Mouse (Mus musculus) stomach, embryonic 16.5 days (tissue): ENCODE results near the gene Kctd18. TPM values are rescaled to one million over a fixed set of nuclear protein-coding genes. Genes with fewer than 3 reads are reported as not detected.
A peak's percentile ranks its signal among the peaks of the same experiment; 100 is the strongest.

Experiments used
- ATAC-seq: fragments of 200-750 bp; cut with Nextera tagmentation; 2 replicates; pipeline ENCODE4 v1.8.0; 2017; ENCODE audit warnings: moderate number of reproducible peaks, moderate TSS enrichment; ENCODE audit not compliant: insufficient read depth, low FRiP score
- H3K27ac ChIP-seq: fragments of 300-500 bp; sonication (generic); 2 replicates; pipeline ENCODE4 v1.5.1; 2014; ENCODE audit warnings: low read length
- H3K27me3 ChIP-seq: fragments of 300-500 bp; sonication (generic); 2 replicates; pipeline ENCODE4 v1.6.1; 2014; ENCODE audit warnings: low read length, control low read depth, mixed read lengths; ENCODE audit not compliant: control insufficient read depth, insufficient read depth
- H3K36me3 ChIP-seq: fragments of 300-500 bp; sonication (generic); 2 replicates; pipeline ENCODE4 v1.6.1; 2014; ENCODE audit warnings: low read length; ENCODE audit not compliant: control insufficient read depth, insufficient read depth
- H3K4me1 ChIP-seq: fragments of 300-500 bp; sonication (generic); 2 replicates; pipeline ENCODE4 v1.6.1; 2014; ENCODE audit warnings: low read length, control low read depth, mixed read lengths; ENCODE audit not compliant: control insufficient read depth, insufficient read depth
- H3K4me2 ChIP-seq: fragments of 300-500 bp; sonication (generic); 2 replicates; pipeline ENCODE4 v1.6.1; 2014; ENCODE audit warnings: low read depth, low read length, mixed read lengths
- H3K4me3 ChIP-seq: fragments of 300-500 bp; sonication (generic); replicated peaks from 2 replicates; pipeline ENCODE4 v1.5.1; 2014; ENCODE audit warnings: mild to moderate bottlenecking, low read length
- H3K9ac ChIP-seq: fragments of 300-500 bp; sonication (generic); 2 replicates; pipeline ENCODE4 v1.6.1; 2014; ENCODE audit warnings: low read length
- H3K9me3 ChIP-seq: fragments of 300-500 bp; sonication (generic); replicated peaks from 2 replicates; pipeline ENCODE4 v1.6.1; 2016; ENCODE audit warnings: low read length, control low read depth; ENCODE audit not compliant: control insufficient read depth
- WGBS: fragments of 180-500 bp; shearing (Covaris S2); extraction: QIAGEN DNeasy Blood & Tissue Kit; methylation state at CpG from one replicate; pipeline ENCODE4 v1.1.7; 2014; 5-methylcytosine and 5-hydroxymethylcytosine counted together
- polyA plus RNA-seq: library from polyadenylated mRNA; unstranded; fragments of >200 nt; fragmentation: Nextera tagmentation; extraction: Ambion mirVana; gene quantifications from 2 replicates; pipeline ENCODE4 v1.2.1, GENCODE M21; 2015

Kctd18 gene
- polyA plus RNA-seq, 1 experiment from 2014 or later, result 14.7 TPM

DNA sequence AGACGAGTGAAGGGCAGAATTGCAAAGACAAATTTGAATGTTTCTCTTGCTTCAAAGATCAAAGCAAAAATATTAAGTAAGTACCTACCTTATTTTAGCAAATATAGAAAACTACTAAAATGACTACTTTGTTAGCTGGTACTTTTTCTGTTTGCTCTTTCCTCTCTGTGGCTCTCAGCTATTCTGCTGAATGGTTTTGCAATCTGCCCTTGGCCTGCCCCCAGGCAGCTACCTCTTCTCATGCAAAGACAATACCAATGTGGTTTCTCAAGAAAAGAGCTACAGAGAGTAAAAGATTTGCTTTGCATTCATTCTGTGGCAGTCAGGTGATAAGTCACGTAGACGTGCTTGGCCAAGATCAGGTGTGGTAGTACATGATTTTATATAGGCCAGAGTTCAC is 20.6 kb downstream of the Kctd18 start:
- Histone ChIP-seq H3K36me3 (no peaks in the 10 kb centered on the region), H3K27ac (no peak overlapping the region), H3K9me3 (no peaks in the 10 kb centered on the region), H3K27me3 (no peaks in the 10 kb centered on the region), H3K4me3 (no peak overlapping the region), H3K9ac (no peak overlapping the region), H3K4me2 (no peak overlapping the region), H3K4me1 (peaks cover 16% of the 10 kb centered on the region)
- WGBS, result 81% methylated on average over 3 of the region's 3 CpGs
- no peak for ATAC-seq

GRCm38 (mm10) chr1:57996133-57996615 is 22.6 kb downstream of the Kctd18 start:
- Histone ChIP-seq H3K27ac (peak overlapping the region; percentile 7; the same call in 1 of the 2 replicates), H3K9ac (peak overlapping the region; percentile 82), H3K36me3 (no peaks in the 10 kb centered on the region), H3K9me3 (no peaks in the 10 kb centered on the region), H3K4me2 (peak overlapping the region; percentile 78), H3K4me1 (peaks cover 16% of the 10 kb centered on the region), H3K4me3 (peak overlapping the region; percentile 63), H3K27me3 (no peaks in the 10 kb centered on the region)
- under 1% methylated on average over 29 of the region's 29 CpGs for WGBS
- peak; percentile 48; the same call in 1 of the 2 replicates for ATAC-seq

GRCm38 (mm10) chr1:57995432-57996132 is 23.2 kb downstream of the Kctd18 start, which contains the start of gene Sgo2a:
Gene Sgo2a (plus strand): TSS chr1:57995971.
- no peaks in the 10 kb centered on the region for H3K36me3 ChIP-seq
- peak within 1 kb of the TSS; percentile 53 for H3K27ac ChIP-seq
- H3K9ac ChIP-seq, result peak within 1 kb of the TSS; percentile 82
- H3K9me3 ChIP-seq, result no peaks in the 10 kb centered on the region
- H3K27me3 ChIP-seq, result no peaks in the 10 kb centered on the region
- H3K4me2 ChIP-seq, result peak within 1 kb of the TSS; percentile 78
- H3K4me1 ChIP-seq, result peaks cover 16% of the 10 kb centered on the region
- peak; percentile 97 for ATAC-seq
- WGBS, result 6% methylated on average over 30 of the region's 30 CpGs
- H3K4me3 ChIP-seq, result peak within 1 kb of the TSS; percentile 63

- Histone ChIP-seq H3K9me3 (no peaks in the 10 kb centered on the region), H3K27ac (no peak overlapping the region), H3K27me3 (no peaks in the 10 kb centered on the region), H3K4me3 (no peak overlapping the region), H3K4me2 (no peak overlapping the region), H3K9ac (no peak overlapping the region), H3K36me3 (no peaks in the 10 kb centered on the region), H3K4me1 (no peaks in the 10 kb centered on the region; the same call in 1 of the 2 replicates)
- no peak for ATAC-seq
- 78% methylated on average over 2 of the region's 2 CpGs for WGBS
Observed at GRCm38 (mm10) chr1:57991277-57991676, 27.5 kb downstream of the Kctd18 start.

- no peaks in the 10 kb centered on the region for H3K4me1 ChIP-seq
- no peaks in the 10 kb centered on the region for H3K36me3 ChIP-seq
- no peak overlapping the region for H3K4me3 ChIP-seq
- no peaks in the 10 kb centered on the region for H3K9me3 ChIP-seq
- peak; percentile 25; the same call in 1 of the 2 replicates for ATAC-seq
- 65% methylated on average over 6 of the region's 6 CpGs for WGBS
- H3K27ac ChIP-seq, result no peak overlapping the region
- H3K27me3 ChIP-seq, result no peaks in the 10 kb centered on the region
- no peak overlapping the region for H3K4me2 ChIP-seq
- H3K9ac ChIP-seq, result no peak overlapping the region
Observed at GRCm38 (mm10) chr1:57989052-57989600, 29.6 kb downstream of the Kctd18 start.

DNA sequence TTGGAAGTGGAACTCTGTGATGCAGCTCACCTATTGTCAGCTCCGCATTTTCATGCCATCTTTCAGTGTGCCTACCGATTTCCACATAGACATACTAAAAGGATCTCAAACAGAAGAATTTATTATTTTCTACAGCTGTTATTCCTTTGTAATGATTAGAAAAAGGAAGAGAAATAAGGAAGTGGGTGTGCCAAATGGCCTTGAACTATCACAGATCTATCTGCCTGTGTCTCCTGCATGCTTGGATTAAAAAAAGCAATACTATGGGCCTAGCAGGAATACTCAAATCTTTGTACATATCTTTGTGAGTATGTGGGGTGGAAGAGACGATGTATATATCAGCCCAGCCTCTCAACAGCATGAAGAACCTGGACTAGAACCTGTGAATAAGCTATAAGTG is 41.9 kb downstream of the Kctd18 start:
- Histone ChIP-seq H3K4me3 (no peak overlapping the region), H3K27ac (no peak overlapping the region), H3K4me2 (no peak overlapping the region), H3K36me3 (no peaks in the 10 kb centered on the region), H3K9ac (no peak overlapping the region), H3K27me3 (no peaks in the 10 kb centered on the region), H3K4me1 (no peaks in the 10 kb centered on the region), H3K9me3 (no peaks in the 10 kb centered on the region)
- no peak for ATAC-seq
- WGBS, result 85% methylated on average over 3 of the region's 3 CpGs

- no peak overlapping the region for H3K4me3 ChIP-seq
- H3K36me3 ChIP-seq, result no peaks in the 10 kb centered on the region
- no peak for ATAC-seq
- H3K9ac ChIP-seq, result no peak overlapping the region
- WGBS, result 85% methylated on average over 2 of the region's 2 CpGs
- H3K4me1 ChIP-seq, result 0 out of 2 replicates have a peak, but pooled peaks cover 7% of the 10 kb centered on the region
- no peak overlapping the region for H3K4me2 ChIP-seq
- H3K9me3 ChIP-seq, result no peaks in the 10 kb centered on the region
- H3K27ac ChIP-seq, result no peak overlapping the region
- H3K27me3 ChIP-seq, result no peaks in the 10 kb centered on the region
Observed at GRCm38 (mm10) chr1:57971588-57971987, 47.2 kb downstream of the Kctd18 start.

- no peaks in the 10 kb centered on the region for H3K9me3 ChIP-seq
- H3K27ac ChIP-seq, result peak overlapping the region; percentile 72
- H3K4me3 ChIP-seq, result peak overlapping the region; percentile 84
- H3K4me2 ChIP-seq, result peak overlapping the region; percentile 91
- peak overlapping the region; percentile 96 for H3K9ac ChIP-seq
- H3K27me3 ChIP-seq, result no peaks in the 10 kb centered on the region
- under 1% methylated on average over 65 of the region's 65 CpGs for WGBS
- ATAC-seq, result peak; percentile 97
- 0 out of 2 replicates have a peak, but pooled peaks cover 7% of the 10 kb centered on the region for H3K4me1 ChIP-seq
- H3K36me3 ChIP-seq, result no peaks in the 10 kb centered on the region
Observed at GRCm38 (mm10) chr1:57969327-57970271, 49.2 kb downstream of the Kctd18 start.
